Mouse (Mus musculus) stomach, embryonic 16.5 days (tissue): Measurements from ENCODE around the gene Zfp316. TPM values are rescaled to one million over a fixed set of nuclear protein-coding genes. Genes with fewer than 3 reads are reported as not detected.

Experiments used
- ATAC-seq: fragments of 200-750 bp; cut with Nextera tagmentation; 2 replicates; pipeline ENCODE4 v1.8.0; 2017; ENCODE audit warnings: moderate number of reproducible peaks, moderate TSS enrichment; ENCODE audit not compliant: insufficient read depth, low FRiP score
- H3K27ac ChIP-seq: fragments of 300-500 bp; sonication (generic); 2 replicates; pipeline ENCODE4 v1.5.1; 2014; ENCODE audit warnings: low read length
- H3K27me3 ChIP-seq: fragments of 300-500 bp; sonication (generic); 2 replicates; pipeline ENCODE4 v1.6.1; 2014; ENCODE audit warnings: low read length, control low read depth, mixed read lengths; ENCODE audit not compliant: control insufficient read depth, insufficient read depth
- H3K36me3 ChIP-seq: fragments of 300-500 bp; sonication (generic); 2 replicates; pipeline ENCODE4 v1.6.1; 2014; ENCODE audit warnings: low read length; ENCODE audit not compliant: control insufficient read depth, insufficient read depth
- H3K4me1 ChIP-seq: fragments of 300-500 bp; sonication (generic); 2 replicates; pipeline ENCODE4 v1.6.1; 2014; ENCODE audit warnings: low read length, control low read depth, mixed read lengths; ENCODE audit not compliant: control insufficient read depth, insufficient read depth
- H3K4me2 ChIP-seq: fragments of 300-500 bp; sonication (generic); 2 replicates; pipeline ENCODE4 v1.6.1; 2014; ENCODE audit warnings: low read depth, low read length, mixed read lengths
- H3K4me3 ChIP-seq: fragments of 300-500 bp; sonication (generic); replicated peaks from 2 replicates; pipeline ENCODE4 v1.5.1; 2014; ENCODE audit warnings: mild to moderate bottlenecking, low read length
- H3K9ac ChIP-seq: fragments of 300-500 bp; sonication (generic); 2 replicates; pipeline ENCODE4 v1.6.1; 2014; ENCODE audit warnings: low read length
- H3K9me3 ChIP-seq: fragments of 300-500 bp; sonication (generic); replicated peaks from 2 replicates; pipeline ENCODE4 v1.6.1; 2016; ENCODE audit warnings: low read length, control low read depth; ENCODE audit not compliant: control insufficient read depth
- WGBS: fragments of 180-500 bp; shearing (Covaris S2); extraction: QIAGEN DNeasy Blood & Tissue Kit; methylation state at CpG from one replicate; pipeline ENCODE4 v1.1.7; 2014; 5-methylcytosine and 5-hydroxymethylcytosine counted together
- polyA plus RNA-seq: library from polyadenylated mRNA; unstranded; fragments of >200 nt; fragmentation: Nextera tagmentation; extraction: Ambion mirVana; gene quantifications from 2 replicates; pipeline ENCODE4 v1.2.1, GENCODE M21; 2015

The Zfp316 gene
- polyA plus RNA-seq, 1 experiment from 2014 or later: 0.74 TPM

DNA sequence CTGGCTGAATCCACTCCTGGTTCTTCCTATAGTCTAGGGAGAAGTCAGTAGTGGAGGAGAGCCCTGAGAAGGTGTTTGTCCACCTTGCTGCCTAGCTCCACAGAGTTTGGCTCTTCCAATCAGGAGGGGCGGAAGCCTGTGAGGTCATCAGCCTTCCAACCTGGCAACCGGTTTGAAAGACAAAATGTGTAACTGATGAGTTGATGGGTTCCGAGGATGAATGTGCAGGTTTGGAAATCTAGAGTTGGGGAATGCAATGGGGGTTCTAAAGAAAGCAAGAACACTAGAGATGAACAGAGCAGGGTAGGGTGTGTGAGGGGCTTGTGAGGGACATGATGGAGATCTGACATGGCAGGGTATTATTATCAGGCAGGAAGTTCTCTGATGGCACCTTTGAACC lies 43.0 kb downstream of the Zfp316 start, which contains the start of gene Spdye4a:
Spdye4a (minus strand) TSS at position 101 of the 400 bp plus-strand sequence.
- no peak for ATAC-seq
- Histone ChIP-seq H3K4me3 (no peak within 1 kb of the TSS), H3K9me3 (peaks cover 6% of the 10 kb centered on the region; the same call in 1 of the 2 replicates), H3K4me2 (no peak within 1 kb of the TSS), H3K9ac (no peak within 1 kb of the TSS), H3K27me3 (no peaks in the 10 kb centered on the region), H3K27ac (no peak within 1 kb of the TSS), H3K36me3 (no peaks in the 10 kb centered on the region), H3K4me1 (no peaks in the 10 kb centered on the region)
- WGBS: 79% methylated on average over 3 of the region's 3 CpGs

DNA sequence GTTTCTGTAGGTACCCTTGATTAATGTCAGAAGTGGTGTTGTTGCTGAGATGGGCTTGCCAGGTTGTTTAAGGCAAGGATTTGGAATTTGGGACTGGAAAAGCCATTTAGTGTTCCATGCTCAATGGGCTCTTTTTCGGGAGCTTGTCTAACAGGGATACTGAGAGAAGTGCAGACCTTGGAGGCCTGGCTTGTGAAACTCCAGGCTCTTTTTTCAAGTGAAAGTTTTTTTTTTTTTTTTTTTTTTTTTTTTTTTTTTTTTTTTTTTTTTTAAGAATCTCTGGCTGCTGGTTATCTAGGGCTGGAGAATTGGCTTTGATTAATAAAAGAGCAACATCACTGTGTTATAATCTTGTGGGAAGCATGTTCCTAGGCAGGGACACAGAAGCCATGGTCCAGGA lies 47.5 kb downstream of the Zfp316 start:
- Histone ChIP-seq H3K9ac (no peak overlapping the region), H3K4me3 (no peak overlapping the region), H3K4me2 (no peak overlapping the region), H3K36me3 (no peaks in the 10 kb centered on the region), H3K27me3 (no peaks in the 10 kb centered on the region), H3K9me3 (no peaks in the 10 kb centered on the region), H3K27ac (no peak overlapping the region), H3K4me1 (no peaks in the 10 kb centered on the region)
- WGBS: 78% methylated on average over 1 of the region's 1 CpGs
- no peak for ATAC-seq

DNA sequence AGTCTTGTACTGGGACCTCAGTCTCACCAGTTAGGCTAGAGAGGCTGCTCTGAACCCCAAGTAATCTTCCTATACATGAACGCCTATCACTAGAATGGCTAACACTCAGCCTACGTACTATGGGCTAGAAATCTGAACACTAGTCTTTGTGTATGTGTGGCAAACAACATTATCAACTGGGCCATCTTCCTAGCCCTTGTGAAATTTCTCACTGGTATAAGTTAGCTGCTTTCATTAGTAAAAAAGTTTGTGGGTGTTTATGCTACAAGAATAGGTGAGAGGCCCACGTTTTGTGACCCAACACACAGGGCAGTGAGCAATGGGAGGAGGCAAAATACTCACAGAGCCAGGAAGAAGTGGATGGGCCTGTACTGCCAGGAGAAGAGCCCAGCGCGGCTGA lies 48.8 kb downstream of the Zfp316 start:
- Histone ChIP-seq H3K9me3 (no peaks in the 10 kb centered on the region), H3K27me3 (no peaks in the 10 kb centered on the region), H3K4me3 (no peak overlapping the region), H3K9ac (no peak overlapping the region), H3K36me3 (no peaks in the 10 kb centered on the region), H3K27ac (no peak overlapping the region), H3K4me2 (no peak overlapping the region), H3K4me1 (no peaks in the 10 kb centered on the region)
- ATAC-seq: no peak
- 68% methylated on average over 5 of the region's 5 CpGs for WGBS

DNA sequence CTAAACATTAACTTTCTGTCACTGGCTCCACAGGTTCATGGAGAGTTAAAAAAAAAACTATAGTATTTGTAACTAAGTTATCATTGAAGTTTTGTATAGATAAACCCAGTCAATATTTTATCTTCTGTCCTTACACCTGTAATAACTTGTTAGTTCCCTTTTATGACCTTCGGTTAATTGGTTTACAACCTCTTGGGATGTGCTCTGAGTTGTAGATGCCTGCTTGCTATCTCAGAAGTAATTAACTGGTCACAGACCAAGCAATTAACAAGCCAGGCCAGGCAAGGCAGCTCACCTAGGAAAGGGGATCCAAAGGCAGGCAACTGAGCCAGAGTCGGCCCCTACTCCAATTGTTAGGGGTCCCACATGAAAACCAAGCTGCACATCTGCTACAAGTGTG lies 56.0 kb downstream of the Zfp316 start:
- no peaks in the 10 kb centered on the region for H3K36me3 ChIP-seq
- 0 out of 2 replicates have a peak, but pooled peaks cover 1% of the 10 kb centered on the region for H3K9me3 ChIP-seq
- H3K4me3 ChIP-seq: no peak overlapping the region
- H3K4me1 ChIP-seq: no peaks in the 10 kb centered on the region
- H3K27ac ChIP-seq: no peak overlapping the region
- ATAC-seq: peak; percentile 44; the same call in 1 of the 2 replicates
- no peak overlapping the region for H3K9ac ChIP-seq
- no peaks in the 10 kb centered on the region for H3K27me3 ChIP-seq
- 57% methylated on average over 2 of the region's 2 CpGs for WGBS
- H3K4me2 ChIP-seq: no peak overlapping the region

DNA sequence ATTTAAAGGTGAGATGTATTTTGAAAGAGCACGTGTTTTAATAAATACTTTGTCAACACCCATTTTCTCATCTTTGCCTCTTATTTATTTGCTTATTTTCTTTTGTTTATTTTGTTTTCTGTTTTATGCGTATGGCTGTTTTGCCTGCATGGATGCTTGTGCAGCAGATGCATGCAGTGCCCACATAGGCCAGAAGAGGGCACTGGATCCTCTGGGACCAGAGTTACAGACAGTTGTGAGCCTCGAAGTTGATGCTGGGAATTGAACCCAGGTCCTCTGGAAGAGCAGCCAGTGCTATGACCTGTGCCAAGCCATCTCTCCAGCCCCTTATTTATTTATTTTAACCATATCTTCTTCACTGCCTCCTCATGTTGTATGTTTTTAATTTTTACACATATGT lies 64.8 kb downstream of the Zfp316 start:
- no peak overlapping the region for H3K4me2 ChIP-seq
- H3K27ac ChIP-seq: no peak overlapping the region
- no peaks in the 10 kb centered on the region for H3K4me1 ChIP-seq
- H3K27me3 ChIP-seq: no peaks in the 10 kb centered on the region
- 73% methylated on average over 3 of the region's 3 CpGs for WGBS
- H3K36me3 ChIP-seq: no peaks in the 10 kb centered on the region
- H3K9me3 ChIP-seq: peaks cover 7% of the 10 kb centered on the region; the same call in 1 of the 2 replicates
- H3K9ac ChIP-seq: no peak overlapping the region
- H3K4me3 ChIP-seq: no peak overlapping the region
- no peak for ATAC-seq

Other genes starting within 250 kb of the Zfp316 start
- gene Rnf216, start 157.0 kb downstream of the Zfp316 start, polyA plus RNA-seq: 35.1 and 35.6 TPM in 2 replicates
- 0.06 TPM in 1 of 2 replicates, not detected in the other for gene Olfr718-ps1, start 122.4 kb downstream of the Zfp316 start, polyA plus RNA-seq
- 9.3 and 10.3 TPM in 2 replicates for gene Rbak, start 89.2 kb downstream of the Zfp316 start, polyA plus RNA-seq
- gene Spdye4b, start 89.0 kb downstream of the Zfp316 start, polyA plus RNA-seq: not detected in 2 replicates
- gene Spdye4a, start 43.1 kb downstream of the Zfp316 start, polyA plus RNA-seq: not detected in 2 replicates
- 11.3 and 12.9 TPM in 2 replicates for gene Zfp12, start 34.9 kb downstream of the Zfp316 start, polyA plus RNA-seq
- gene Zfp853, start 23.6 kb upstream of the Zfp316 start, polyA plus RNA-seq: 0.10 TPM in 1 of 2 replicates, not detected in the other
- 24.4 and 26.1 TPM in 2 replicates for gene E130309D02Rik, start 45.3 kb upstream of the Zfp316 start, polyA plus RNA-seq
- gene Zdhhc4, start 59.2 kb upstream of the Zfp316 start, polyA plus RNA-seq: 63.6 and 71.9 TPM in 2 replicates
- 2.9 and 4.5 TPM in 2 replicates for gene Grid2ip, start 87.3 kb upstream of the Zfp316 start, polyA plus RNA-seq
- 364 and 376 TPM in 2 replicates for gene Kdelr2, start 133.8 kb upstream of the Zfp316 start, polyA plus RNA-seq
- 10.3 and 11.5 TPM in 2 replicates for gene Daglb, start 194.6 kb upstream of the Zfp316 start, polyA plus RNA-seq